ENCODE assay signal across 26 mouse cellular contexts in genomic region chr9:48472441-48473025, GRCm38 (mm10). TPM values are rescaled to one million over a fixed set of nuclear protein-coding genes. Genes with fewer than 3 reads are reported as not detected.
DNase-seq lines count a peak whose midpoint lies in the region; ATAC-seq and TF ChIP-seq lines count a peak whose summit lies in the region.
"Had no signal": no experiment of that assay in that cellular context is flagged by ENCODE, and none has a peak within 500 bp of the region (broad histone marks: within the 10 kb centered on the region; RNA-seq: fewer than 3 reads in every experiment).

No protein-coding gene starts in this region.

- H3K27me3 ChIP-seq in lung, postnatal 0 days (replicated peaks; ENCODE audit: insufficient read depth, low read length): no peaks in the 10 kb centered on the region
- no peaks in the 10 kb centered on the region for H3K27me3 ChIP-seq in E14TG2a.4 (ENCODE audit: insufficient read depth, low read length)
- H3K27me3 ChIP-seq: forebrain, embryonic 13.5 days; hindbrain, embryonic 12.5 days; kidney, embryonic 15.5 days; limb, embryonic 15.5 days; liver, embryonic 13.5 days; stomach, embryonic 15.5 days had no signal

- no peak overlapping the region for H3K4me2 ChIP-seq in lung, postnatal 0 days (replicated peaks; ENCODE audit: low read depth, low read length)
- H3K4me2 ChIP-seq: forebrain, embryonic 13.5 days; heart, embryonic 11.5 days; hindbrain, embryonic 12.5 days; kidney, embryonic 15.5 days; limb, embryonic 15.5 days; liver, embryonic 13.5 days; stomach, embryonic 15.5 days had no signal

- H3K36me3 ChIP-seq in lung, postnatal 0 days (ENCODE audit: insufficient read depth, low read length): no peaks in the 10 kb centered on the region
- peaks cover 73% of the 10 kb centered on the region for H3K36me3 ChIP-seq in E14TG2a.4 (ENCODE audit: insufficient read depth, low read length)

- 68% methylated on average over 15 of the region's 15 CpGs for WGBS in lung, postnatal 0 days

- H3K4me3 ChIP-seq in lung, postnatal 0 days (ENCODE audit: low read depth, low read length): no peak overlapping the region
- H3K4me3 ChIP-seq in E14TG2a.4 (replicated peaks; ENCODE audit: low read length): peak overlapping the region; percentile 29; the same call in 1 of the 2 replicates
- H3K4me3 ChIP-seq: forebrain, embryonic 13.5 days; hindbrain, embryonic 12.5 days; kidney, embryonic 15.5 days; layer of hippocampus, adult 2 months; limb, embryonic 10.5 days; limb, embryonic 15.5 days; liver, embryonic 13.5 days; stomach, embryonic 15.5 days had no signal

- H3K9me3 ChIP-seq in lung, postnatal 0 days (ENCODE audit: low read length): no peaks in the 10 kb centered on the region
- no peaks in the 10 kb centered on the region for H3K9me3 ChIP-seq in E14TG2a.4 (ENCODE audit: low read length)
- H3K9me3 ChIP-seq: forebrain, embryonic 13.5 days; hindbrain, embryonic 12.5 days; kidney, embryonic 15.5 days; limb, embryonic 10.5 days; limb, embryonic 15.5 days; liver, embryonic 13.5 days; stomach, embryonic 15.5 days had no signal

- peak; percentile 63 for ATAC-seq in lung, postnatal 0 days
- ATAC-seq in inflammation-experienced regulatory T-cells, adult 6 months: no peak
- ATAC-seq: forebrain, embryonic 13.5 days had no signal

- no peak overlapping the region for H3K27ac ChIP-seq in lung, postnatal 0 days (ENCODE audit: low read length)
- H3K27ac ChIP-seq: forebrain, embryonic 13.5 days; hindbrain, embryonic 12.5 days; kidney, embryonic 15.5 days; layer of hippocampus, adult 2 months; limb, embryonic 10.5 days; limb, embryonic 15.5 days; liver, embryonic 13.5 days; stomach, embryonic 15.5 days had no signal

- DNase-seq in frontal cortex, postnatal 36 days (ENCODE audit: low spot score in 2 of 2): peak; percentile 24 to 48
- no peak for DNase-seq in frontal cortex, postnatal 10 days (ENCODE audit: low spot score in 2 of 2)
- peak; percentile 64 for DNase-seq in lung, postnatal 0 days (ENCODE audit: low spot score)
- no peak for DNase-seq in lung, postnatal 10 days
- peak; percentile 57 for DNase-seq in ZHBTc4 (ENCODE audit: low read depth, low spot score)
- DNase-seq: adrenal gland, adult 8-10 months; cerebellum, adult 11 months; cerebellum, adult 9-10 months; cerebellum, postnatal 36 days; gastrocnemius, postnatal 14 days; heart, postnatal 36 days; kidney, adult 18-20 months; kidney, postnatal 25 days; liver, embryonic 13.5 days; midbrain, embryonic 14.5 days; retina, postnatal 1 day had no signal

- TF ChIP-seq CTCF in lung, postnatal 0 days (IDR thresholded peaks at IDR 0.05): no peak
- TF ChIP-seq CTCF in E14TG2a.4 (conservative IDR thresholded peaks at IDR 0.05; ENCODE audit: low read length): no peak

- no peak overlapping the region for H3K9ac ChIP-seq in lung, postnatal 0 days (replicated peaks; ENCODE audit: low read depth)
- H3K9ac ChIP-seq: forebrain, embryonic 13.5 days; hindbrain, embryonic 12.5 days; kidney, embryonic 15.5 days; limb, embryonic 15.5 days; liver, embryonic 13.5 days; stomach, embryonic 15.5 days had no signal

- no peaks in the 10 kb centered on the region for H3K4me1 ChIP-seq in lung, postnatal 0 days (ENCODE audit: insufficient read depth, low read depth, low read length)
- H3K4me1 ChIP-seq in E14TG2a.4 (replicated peaks; ENCODE audit: low read depth, low read length): peaks cover 67% of the 10 kb centered on the region
- H3K4me1 ChIP-seq: forebrain, embryonic 13.5 days; hindbrain, embryonic 12.5 days; kidney, embryonic 15.5 days; limb, embryonic 10.5 days; limb, embryonic 15.5 days; stomach, embryonic 15.5 days had no signal

- no peak for TF ChIP-seq EP300 in lung, postnatal 0 days (IDR thresholded peaks at IDR 0.05)

RNA-seq across cellular contexts. Expression of gene Rexo2, which starts 7.9 kb away (rescaled TPM):
- 119 and 120 TPM in 2 replicates for polyA plus RNA-seq in lung, postnatal 0 days (2015; fragmentation: Nextera tagmentation; extraction: Ambion mirVana)
- 100 to 1,000 TPM; 140 to 206 (median 176) TPM for polyA plus RNA-seq in inflammation-experienced regulatory T-cells, adult 6 months (2017; shearing (Covaris generic))

RNA-seq across cellular contexts. Expression of gene Rbm7, which starts 22.6 kb away (rescaled TPM):
- polyA plus RNA-seq in lung, postnatal 0 days (2015; fragmentation: Nextera tagmentation; extraction: Ambion mirVana): 101 and 104 TPM in 2 replicates
- polyA plus RNA-seq in inflammation-experienced regulatory T-cells, adult 6 months (2017; shearing (Covaris generic)): 100 to 1,000 TPM; 131 to 144 (median 138) TPM

RNA-seq across cellular contexts. Expression of gene Gm5617, which starts 22.7 kb away (rescaled TPM):
- polyA plus RNA-seq in lung, postnatal 0 days (2015; fragmentation: Nextera tagmentation; extraction: Ambion mirVana): 48.9 and 52.2 TPM in 2 replicates
- polyA plus RNA-seq in inflammation-experienced regulatory T-cells, adult 6 months (2017; shearing (Covaris generic)): 10 to 100 TPM; 20.5 to 31.8 (median 22.9) TPM

Comparison
In these comparisons a context has a peak if more than half of its experiments do, and no peak if none do; other contexts are left out.
1. DNase-seq: peak in frontal cortex, postnatal 36 days (2 of 2), lung, postnatal 0 days (single experiment) and ZHBTc4 (single experiment); none in frontal cortex, postnatal 10 days (0 of 2) and lung, postnatal 10 days (single experiment).